Mouse (Mus musculus) urinary bladder, postnatal 14 days (tissue): Measurements from ENCODE around the gene Cmya5.
A peak's percentile ranks its signal among the peaks of the same experiment; 100 is the strongest.
"Not testable (repeated sequence)": the region's sequence is repeated elsewhere in the genome, so short reads cannot be mapped to it uniquely, and the experiment has no call there.

ENCODE experiments used
- DNase-seq: peaks from one replicate; pipeline ENCODE4 v3.0.0; 2021; ENCODE audit warnings: low spot score

Cmya5 gene

DNA sequence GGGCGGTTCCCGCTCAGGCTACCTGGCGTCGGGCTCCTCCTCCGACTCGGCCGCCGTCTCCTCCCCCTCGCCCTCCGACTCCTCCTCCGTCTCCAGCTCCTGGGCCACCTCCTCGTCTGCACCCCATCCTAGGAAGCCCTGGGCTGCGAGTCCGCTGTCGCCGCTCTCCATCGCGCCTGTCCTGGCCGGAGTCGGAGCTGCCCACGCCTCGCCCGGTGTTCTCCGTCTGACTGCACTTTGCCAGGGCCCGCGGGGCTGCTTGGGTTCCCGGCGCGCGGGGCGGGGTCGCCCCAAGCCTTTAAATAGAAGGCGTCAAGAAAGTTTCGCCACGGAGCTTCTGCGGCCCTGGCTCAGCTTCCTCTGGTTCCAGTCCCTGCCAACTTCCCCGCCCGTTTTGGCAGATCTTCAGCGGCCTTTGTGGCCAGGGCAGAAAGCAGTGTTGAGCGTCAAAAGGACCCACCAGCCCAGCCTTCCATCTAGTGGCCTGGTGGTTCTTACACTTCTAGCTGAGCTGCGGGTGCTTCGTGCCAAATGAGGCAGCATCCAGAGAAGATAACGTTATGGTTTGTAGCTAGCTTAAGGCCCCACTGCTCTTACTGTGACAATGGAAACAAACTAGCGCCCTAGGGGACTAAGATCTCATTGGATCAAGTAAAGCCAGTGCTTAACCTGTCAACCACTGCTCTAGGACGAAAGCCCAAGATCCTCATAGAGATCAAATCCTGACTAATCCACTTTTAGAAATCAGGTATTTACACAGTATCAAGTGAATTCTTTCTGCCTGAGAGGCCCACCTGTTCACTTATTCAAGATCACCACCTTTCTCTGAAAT lies at the start of gene Cmya5:
Gene Cmya5 (minus strand): TSS at position 389 of the 832 bp plus-strand sequence.
- DNase-seq: peak; percentile 87

DNA sequence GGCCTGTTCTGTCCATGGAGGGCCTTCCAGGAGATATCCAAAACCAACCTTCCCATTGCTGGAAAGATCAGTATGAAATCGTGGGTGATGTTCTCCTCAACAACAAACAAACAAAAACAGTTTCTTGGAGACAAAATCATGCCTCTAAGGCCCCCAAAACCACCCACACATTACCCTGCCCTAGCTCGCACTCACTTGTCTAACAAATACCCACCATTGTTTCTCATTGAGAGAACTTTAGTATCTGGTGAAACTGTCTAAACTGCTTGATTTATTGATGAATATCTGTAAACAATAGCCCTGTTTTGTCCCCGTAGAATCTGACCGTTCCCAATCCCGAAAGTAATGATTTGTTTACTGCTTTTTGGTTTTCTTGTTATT lies 48.1 kb upstream of the Cmya5 start:
- no peak for DNase-seq

DNA sequence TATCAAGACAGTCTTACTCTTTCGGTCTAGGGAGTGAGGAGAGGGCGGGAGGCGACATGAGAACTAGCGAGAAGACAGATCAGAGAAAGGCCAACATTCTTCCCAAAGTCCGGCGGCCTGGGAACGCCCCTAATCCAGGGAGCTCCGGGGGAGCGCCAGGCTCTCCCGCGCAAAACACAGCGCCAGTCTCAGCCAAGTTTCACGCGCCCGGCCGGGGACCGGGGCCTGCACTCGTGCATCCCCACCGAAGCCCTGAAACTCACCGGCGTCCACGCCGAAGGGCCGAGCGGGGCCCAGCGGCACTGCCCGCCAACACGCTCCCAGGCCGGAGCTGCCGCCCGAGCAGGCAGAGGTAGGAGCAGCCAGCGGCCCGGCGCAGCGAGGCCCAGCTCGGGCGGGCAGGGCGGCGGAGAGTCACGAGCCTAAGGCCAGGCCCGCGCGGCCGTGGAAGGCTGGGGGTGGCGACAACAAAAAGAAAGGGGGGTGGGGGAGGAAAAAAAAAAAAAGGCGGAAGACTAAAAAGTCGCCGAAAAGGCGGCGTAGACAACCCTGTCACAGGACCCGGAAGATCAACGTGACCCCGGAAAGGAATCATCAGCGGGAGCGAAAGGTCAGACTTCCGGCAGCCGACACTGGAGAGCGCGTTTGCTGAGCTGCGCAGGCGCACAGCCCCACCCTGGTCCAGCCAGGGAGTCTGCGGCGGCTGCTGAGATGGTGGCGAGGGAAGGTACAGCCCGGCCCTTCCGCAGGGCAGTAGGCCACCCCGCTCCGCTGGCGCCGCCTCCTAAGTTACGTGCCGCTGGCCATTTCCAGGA lies 47.5 kb upstream of the Cmya5 start, which contains the start of gene Tent2:
Gene Tent2 (minus strand): TSS at position 555 of the 815 bp plus-strand sequence.
- peak; percentile 94 for DNase-seq

DNA sequence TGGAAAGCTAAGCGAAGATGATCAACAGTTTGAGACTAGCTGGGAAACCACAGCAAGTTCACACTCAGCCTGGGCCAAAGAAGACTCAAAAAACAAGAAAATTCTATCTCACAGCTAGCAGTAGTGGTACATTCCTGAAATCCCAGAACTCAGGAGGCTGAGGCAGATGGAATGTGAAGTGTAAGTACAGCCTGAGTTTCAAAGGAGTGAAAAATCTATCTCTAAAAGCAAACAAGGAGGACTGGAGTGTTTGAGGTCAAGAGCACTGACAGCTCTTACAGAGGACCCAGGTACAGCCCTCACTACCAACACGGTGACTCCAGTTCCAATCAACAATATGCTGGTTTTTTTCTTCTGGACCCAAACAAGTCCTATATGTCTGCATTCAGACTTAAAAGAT lies 44.9 kb upstream of the Cmya5 start:
- DNase-seq: no peak

DNA sequence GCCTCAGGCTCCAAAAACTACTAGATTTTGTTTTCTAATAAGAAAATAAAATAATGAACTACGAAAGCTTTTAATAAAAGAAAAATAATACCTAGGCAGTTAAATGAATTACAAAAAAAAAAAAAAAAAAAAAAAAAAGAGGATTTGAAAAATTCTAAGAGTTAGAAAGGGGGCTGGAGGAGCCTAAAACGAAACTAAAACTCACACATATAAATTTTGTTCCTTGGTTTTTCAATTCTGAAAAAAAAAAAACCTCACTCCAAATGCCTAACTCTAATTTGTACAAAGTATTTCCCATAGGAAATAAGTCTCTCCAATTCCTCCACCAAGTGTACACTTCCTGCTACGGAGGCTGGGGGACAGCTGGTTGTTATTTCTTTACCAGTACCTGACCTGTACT lies 44.2 kb upstream of the Cmya5 start:
- DNase-seq: no peak

DNA sequence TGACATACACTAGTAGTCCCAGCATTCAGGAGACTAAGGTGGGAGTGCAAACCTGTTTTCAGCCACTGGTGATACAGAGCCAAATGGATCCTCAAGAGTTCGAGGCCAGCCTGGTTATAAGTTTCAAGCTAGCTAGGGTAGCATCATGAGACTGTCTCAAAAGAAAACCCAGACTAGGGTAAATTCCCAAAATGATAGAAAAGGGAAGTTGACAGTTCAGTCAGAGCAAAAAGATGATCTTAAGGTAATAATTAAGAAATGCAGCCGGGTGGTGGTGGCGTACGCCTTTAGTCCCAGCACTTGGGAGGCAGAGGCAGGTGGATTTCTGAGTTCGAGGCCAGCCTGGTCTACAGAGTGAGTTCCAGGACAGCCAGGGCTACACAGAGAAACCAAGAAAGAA lies 43.3 kb upstream of the Cmya5 start:
- DNase-seq: not testable (repeated sequence)

DNA sequence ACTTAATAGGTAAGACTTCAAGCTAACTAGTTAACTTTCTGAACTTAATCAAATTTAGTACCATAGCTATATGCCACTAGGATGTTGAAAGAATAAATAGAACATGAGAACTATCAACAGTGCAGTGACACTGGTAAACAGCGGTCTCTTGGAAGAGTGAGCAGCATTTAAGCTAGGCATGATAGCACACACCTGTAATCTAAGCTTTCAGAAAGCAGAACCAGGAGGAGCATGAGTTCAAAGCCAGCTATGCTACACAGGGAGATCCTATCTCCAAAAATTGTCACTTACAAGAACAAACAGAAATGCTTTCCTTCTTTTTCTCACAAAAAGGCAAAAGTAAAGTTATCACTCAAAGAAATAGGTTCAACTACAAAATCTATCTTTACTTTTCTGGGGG lies 35.8 kb upstream of the Cmya5 start:
- no peak for DNase-seq

DNA sequence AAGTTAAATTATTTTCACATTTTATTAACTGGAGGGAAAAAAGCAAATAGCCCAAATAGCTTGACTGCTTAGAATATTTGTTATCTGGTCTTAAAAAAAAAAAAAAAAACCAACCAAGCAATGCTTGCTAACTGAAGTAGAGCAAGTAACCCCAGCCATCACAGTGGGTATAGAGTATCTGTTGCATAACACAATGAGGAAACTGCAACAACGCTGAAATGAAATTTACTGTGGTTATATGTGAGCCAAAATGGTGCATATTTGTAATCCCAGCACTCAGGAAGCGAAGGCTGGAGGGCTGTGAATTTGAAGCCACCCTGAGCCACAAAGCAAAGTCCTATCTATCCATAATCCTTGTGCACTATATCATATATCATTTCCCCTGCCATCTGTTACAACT lies 35.0 kb upstream of the Cmya5 start:
- no peak for DNase-seq

DNA sequence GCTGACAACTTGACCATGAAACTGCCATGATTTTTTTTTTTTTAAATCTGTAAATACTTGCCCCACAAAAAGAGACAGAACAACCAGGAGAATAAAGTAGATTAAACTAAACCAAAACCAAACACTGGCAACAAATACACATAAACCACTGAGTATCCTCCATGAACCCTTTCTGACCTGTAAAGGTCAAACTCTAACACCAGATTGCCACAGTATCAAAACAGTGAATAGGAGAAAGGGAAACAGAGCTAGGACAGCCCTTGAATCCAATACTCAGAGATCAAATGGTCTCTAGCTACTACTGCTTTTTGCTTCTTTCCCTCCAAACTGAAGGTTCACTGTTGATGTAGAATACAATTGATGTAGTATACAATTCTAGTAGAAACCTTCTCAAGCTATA lies 33.0 kb upstream of the Cmya5 start:
- DNase-seq: no peak

DNA sequence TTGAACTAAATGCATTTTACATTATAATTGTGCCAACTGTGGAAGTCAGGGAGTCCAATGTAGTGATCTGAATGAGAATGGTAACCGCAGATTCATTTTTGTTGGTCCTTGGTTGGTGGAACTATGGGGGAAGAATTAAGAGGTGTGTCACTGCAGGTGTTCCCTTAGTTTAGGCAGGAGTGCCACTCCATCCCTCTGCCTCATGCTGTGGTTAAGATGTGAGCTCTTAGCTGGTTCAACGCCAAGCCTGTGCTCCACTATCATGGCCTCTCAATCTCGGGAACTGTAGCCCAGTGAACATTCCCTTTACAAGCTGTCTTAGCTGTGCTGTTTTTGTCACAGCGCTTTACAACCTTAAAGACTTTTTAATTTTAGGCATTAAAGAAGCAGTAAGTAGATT lies 18.8 kb upstream of the Cmya5 start:
- DNase-seq: no peak

DNA sequence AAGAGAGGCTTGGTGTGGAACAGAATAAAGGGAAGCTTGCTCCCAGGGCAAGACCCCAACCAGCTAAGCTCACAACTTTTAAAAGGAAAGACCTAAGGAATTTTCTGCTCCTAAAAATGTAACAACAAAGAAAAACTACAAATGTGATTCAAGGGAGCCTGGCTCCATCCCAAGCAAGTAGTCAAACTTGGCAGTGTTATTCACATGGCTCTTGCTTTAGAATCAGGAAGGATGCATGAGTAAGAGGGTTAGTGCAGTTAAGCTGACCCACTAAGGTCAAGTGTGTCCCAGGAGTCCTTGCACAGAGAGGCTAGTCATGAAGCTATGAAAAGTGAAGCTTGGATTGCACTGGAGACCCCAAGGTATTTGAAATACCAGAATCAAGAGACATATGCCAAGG lies 17.9 kb upstream of the Cmya5 start:
- DNase-seq: no peak

DNA sequence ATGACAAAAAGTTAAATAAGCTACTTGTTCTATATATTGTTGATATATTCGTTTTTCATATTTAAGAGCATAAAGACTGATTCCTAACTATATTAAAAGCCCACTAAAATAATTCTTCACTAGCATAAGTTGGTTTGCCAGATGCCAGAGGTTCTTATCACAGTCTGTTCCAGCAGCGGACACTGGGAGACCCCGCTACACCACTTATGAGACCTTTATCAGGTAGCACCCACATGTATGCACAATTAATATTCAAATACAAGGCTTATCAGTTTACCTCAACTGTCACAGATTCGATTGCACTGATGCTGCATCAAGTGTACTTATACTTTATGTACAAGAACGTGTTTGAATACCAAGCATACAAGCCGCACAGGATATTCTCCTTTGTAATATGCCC lies 13.7 kb upstream of the Cmya5 start:
- no peak for DNase-seq

DNA sequence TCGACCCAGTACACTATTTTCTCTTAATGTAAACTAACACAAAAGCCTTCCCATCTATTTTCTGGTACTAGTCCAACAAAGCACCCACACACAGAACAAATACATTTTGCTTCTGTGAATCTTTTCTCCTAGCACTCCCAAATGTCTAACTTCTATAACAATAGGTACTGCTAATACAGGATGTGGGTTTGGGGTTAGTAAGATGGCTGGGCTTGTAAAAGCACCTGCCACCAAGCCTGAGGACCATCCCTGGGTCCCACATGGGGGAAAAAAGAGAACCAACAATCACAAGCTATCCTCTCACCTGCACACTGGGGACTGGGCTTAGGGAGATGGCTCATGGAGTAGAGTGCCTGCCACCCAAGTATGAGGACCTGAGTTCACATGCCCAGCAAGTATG lies 8.8 kb upstream of the Cmya5 start:
- DNase-seq: no peak

DNA sequence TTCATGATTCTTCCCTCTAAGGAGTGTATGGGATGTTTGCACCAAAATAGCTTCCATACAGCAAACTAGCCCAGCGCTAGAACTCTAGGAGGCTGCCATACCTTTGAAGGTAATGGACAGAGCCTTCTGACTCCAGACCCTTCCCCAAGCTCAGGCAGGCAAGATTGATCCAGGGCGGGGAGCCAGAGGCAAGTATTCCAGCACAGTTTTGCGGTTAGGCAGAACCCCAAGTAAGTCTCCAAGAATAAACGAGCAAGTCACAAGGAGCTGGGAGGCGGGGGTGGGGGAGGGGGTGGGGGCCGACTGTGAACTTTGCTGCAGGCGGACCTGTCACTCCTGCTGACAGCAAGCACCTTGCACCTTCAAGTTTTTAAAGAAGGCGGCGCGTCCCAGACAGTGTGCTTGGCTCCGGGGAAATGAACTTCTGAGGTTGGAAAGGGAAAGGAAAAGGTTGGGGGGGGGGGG lies 673 bp downstream of the Cmya5 start:
- peak; percentile 7 for DNase-seq

DNA sequence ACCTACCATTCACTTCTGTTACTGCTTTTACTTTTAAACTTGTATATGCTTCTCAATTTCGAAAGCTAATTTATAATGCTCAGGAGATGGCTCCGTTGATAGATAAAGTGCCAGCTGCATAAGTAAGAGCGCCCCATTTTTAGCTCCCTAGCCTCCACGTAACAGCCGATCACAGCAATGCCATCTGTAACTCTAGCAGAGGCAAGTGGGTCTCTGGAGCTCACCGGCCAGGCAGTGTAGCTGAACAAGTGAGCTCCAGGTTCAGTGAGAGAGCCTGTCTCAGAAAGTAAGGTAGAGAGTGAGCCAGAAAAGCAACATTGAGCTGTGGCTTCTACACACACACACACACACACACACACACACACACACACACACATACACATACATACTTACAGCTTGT lies 3.3 kb downstream of the Cmya5 start:
- DNase-seq: no peak

DNA sequence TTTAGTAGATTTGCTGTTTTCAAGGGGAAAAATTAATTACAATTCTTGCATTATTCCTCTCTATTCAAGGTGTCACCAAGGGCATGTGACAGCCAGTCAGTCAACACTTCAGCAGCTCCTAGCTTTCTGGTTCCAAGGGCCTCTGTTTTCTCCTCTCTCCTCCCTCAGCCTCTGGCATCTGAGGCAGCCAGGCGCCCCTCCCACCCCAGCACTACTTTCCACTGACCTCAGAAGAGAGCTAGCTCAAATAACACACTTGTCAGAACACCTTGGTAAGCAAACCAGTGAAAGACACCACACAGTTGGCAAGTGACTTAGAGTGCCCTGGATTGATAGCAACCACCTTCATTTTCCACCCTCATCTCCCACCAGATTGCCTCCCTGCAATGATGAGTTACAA lies 6.5 kb downstream of the Cmya5 start:
- DNase-seq: no peak

DNA sequence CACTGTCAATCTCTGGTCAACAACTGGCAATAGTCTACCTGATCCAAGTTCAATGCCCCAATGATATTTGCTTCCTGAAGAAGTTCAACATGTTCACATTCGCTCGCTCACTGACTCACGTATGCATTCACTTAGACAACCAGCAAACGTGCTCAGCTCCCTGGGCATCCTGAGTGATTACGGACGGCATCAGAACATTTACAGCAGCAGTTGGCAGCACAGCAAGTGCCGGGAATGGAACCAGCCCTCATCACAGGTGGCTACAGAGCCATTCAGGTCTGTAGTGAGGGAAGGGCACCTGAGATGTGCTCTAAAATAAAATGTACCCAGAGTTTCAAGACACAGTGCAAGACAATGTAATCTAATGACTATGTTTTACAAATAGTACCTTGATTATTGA lies 7.4 kb downstream of the Cmya5 start:
- no peak for DNase-seq

DNA sequence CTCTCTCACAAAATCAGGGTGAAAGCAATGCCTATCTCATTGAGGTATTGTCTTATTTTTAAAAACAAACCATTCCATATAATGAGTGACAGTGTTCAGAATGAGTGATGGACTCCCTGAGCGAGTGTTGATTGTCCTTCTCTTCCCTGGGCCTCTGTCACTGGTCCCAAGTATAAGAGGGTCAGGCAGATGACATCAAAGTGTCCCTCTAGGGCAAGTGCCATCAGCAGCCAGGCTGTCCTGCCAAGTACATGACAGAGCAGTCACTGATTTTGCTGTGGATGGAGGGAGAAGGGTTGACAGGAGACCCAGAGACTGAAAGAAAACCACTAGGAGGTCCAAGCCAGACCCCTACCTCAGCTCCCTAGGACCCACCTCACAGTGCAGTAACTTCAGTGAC lies 8.3 kb downstream of the Cmya5 start:
- DNase-seq: no peak

DNA sequence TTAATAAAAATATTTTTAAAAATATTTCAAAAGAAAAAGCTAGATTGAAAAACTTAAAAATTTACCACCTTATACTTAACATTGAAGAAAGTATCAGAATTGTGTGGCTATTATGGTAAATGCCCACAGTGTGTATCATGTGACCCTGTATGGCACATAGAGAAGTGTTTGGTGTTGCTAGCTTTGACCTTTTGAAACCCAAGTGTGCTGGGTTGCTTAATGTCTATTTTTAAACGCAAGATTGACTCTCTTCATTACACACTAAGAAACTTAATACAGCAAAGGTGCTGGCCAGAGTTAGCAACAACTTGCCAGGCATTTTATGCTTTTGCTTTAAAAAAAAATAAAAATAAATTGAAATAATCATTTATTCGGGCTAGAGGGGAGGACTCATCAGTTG lies 9.0 kb downstream of the Cmya5 start:
- DNase-seq: no peak

DNA sequence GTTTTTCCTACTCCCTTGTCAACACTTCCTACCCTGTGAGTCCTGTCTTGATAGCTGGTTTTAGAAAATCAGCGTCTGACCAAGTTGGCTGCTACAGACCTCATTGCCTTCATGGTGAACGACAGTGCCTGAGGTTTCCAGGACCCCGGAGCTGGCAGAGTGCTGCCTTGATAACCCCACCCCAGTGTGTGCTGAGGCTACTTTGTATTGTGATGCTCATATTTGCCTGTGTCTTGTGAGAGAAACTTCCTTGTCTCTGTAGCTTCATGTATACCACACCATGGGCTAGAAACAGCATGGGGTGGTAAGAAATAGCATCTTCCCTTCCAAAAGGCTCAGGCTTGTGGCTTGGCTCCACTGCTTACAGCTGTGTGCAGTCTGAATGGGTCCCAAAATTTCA lies 13.8 kb downstream of the Cmya5 start:
- DNase-seq: no peak

DNA sequence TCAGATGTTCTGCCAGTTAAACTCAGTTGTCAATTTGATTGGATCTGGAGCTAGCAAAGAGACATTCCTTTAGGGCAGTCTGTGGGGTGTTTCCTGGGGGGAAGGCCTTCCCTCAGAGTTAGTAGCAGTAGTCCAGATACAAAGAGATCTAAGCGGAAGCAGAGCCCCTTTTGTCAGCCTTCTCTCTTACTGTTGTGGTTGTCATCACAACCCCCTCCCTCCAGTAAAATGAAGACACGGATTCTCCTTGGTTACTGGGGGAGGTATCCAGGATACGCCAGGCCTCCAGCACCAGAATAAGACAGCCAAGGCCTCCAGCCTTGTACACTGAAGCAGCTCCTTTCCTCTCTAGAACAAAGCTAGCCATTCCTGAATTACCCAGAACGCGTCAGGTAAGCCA lies 15.6 kb downstream of the Cmya5 start:
- no peak for DNase-seq

DNA sequence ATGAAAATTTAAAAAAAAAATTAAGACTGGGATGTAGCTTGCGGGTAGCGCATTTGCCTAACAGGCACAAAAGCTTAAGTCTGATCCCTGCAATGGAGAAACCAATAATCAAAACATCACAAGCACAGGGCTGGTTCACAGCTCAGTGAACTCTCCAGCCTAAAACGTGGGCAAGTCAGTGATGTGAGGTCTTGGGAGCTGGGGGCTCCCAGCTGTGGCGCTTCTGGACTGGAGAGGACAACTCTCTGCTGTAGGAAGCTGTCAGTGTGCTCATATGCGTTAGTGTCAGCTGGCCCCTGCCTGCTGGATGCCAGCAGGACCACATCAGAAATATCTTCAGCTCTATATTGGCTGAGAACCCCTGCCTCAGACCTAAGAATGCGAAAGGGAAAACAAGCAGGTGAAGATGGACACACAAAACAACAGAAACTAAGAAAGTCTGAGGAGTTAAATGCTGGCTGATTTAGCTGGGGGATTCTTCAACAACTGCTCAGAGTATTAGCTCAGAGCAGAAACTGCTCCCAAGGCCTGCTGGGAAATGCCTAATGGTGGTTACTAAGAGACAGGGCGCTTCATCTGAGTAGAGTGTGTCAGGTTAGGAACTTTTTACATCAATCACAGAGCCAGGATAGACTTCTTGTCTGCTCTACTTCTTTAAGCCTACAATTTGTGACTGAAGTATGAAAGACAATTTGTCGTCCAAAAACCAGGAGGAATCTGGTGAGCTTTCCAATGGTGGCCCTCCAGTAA lies 16.2 kb downstream of the Cmya5 start:
- DNase-seq: no peak

DNA sequence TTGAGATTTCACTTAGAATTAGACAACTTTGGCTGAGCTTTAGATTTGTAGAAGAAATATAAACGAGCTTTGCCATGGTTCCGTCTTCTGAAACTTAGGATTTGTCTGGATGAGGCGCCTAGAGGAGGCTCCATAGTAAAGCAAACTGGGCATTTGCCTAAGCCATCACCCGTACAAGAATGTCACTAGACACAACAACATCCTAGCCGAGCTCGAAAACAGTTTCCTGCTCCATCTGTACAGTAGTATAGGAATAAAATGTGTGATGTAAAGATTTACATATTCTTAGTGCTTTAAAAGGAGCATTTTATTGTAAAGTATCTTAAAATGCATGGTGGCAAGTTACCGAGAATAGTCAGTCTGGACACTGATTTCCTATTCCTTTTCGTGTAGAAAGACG lies 22.2 kb downstream of the Cmya5 start:
- DNase-seq: no peak
